23 mouse cellular contexts compared by ENCODE assay signal in genomic region chr13:39010280-39010679, GRCm38 (mm10). TPM values are rescaled to one million over a fixed set of nuclear protein-coding genes. Genes with fewer than 3 reads are reported as not detected.
DNase-seq lines count a peak whose midpoint lies in the region; TF ChIP-seq lines count a peak whose summit lies in the region.
"Had no signal": no experiment of that assay in that cellular context is flagged by ENCODE, and none has a peak within 500 bp of the region (broad histone marks: within the 10 kb centered on the region; RNA-seq: fewer than 3 reads in every experiment).

No protein-coding gene starts in this region.

- H3K79me2 ChIP-seq in MEL (ENCODE audit: control insufficient read depth, insufficient read depth, low read length, poor library complexity), result no peaks in the 10 kb centered on the region

- H3K9ac ChIP-seq in MEL (ENCODE audit: control insufficient read depth, low read depth, low read length, poor library complexity, severe bottlenecking), result no peak overlapping the region
- H3K9ac ChIP-seq: embryonic facial prominence, embryonic 13.5 days; forebrain, embryonic 12.5 days; hindbrain, embryonic 12.5 days; intestine, embryonic 15.5 days had no signal

- H3K9me3 ChIP-seq in MEL (replicated peaks; ENCODE audit: insufficient read depth, low read length), result no peaks in the 10 kb centered on the region
- H3K9me3 ChIP-seq: embryonic facial prominence, embryonic 10.5 days; embryonic facial prominence, embryonic 13.5 days; forebrain, embryonic 12.5 days; hindbrain, embryonic 12.5 days; intestine, embryonic 15.5 days had no signal

- H3K27me3 ChIP-seq in MEL (ENCODE audit: control insufficient read depth in 1 of 2, insufficient read depth in 2 of 2, low read length in 2 of 2), result no peaks in the 10 kb centered on the region
- H3K27me3 ChIP-seq: embryonic facial prominence, embryonic 13.5 days; forebrain, embryonic 12.5 days; hindbrain, embryonic 12.5 days; intestine, embryonic 15.5 days had no signal

- no peak for TF ChIP-seq EP300 in MEL (IDR thresholded peaks at IDR 0.05; ENCODE audit: low read depth in 1 of 2, low read length in 2 of 2)

- TF ChIP-seq RAD21 in MEL (IDR thresholded peaks at IDR 0.05; ENCODE audit: low read depth, low read length), result no peak

- no peak for TF ChIP-seq CTCF in MEL (IDR thresholded peaks at IDR 0.05 in 2 of 3, conservative IDR thresholded peaks at IDR 0.05 in 1 of 3; ENCODE audit: control insufficient read depth in 1 of 3, insufficient read depth in 1 of 3, low read depth in 2 of 3, low read length in 3 of 3, poor library complexity in 1 of 3, severe bottlenecking in 1 of 3)

- peak; percentile 37 for DNase-seq in 3134 (ENCODE audit: extremely low read depth, insufficient read length, low spot score)
- peak; percentile 73 for DNase-seq in 3T3-L1 (ENCODE audit: low read depth, low spot score)
- DNase-seq in MEL (ENCODE audit: low read depth, low spot score), result no peak
- DNase-seq in brain, adult 2 months (ENCODE audit: low read depth, low spot score), result peak; percentile 3
- DNase-seq in cerebellum, adult 9-10 months, result no peak
- DNase-seq in embryo, embryonic 10 days (ENCODE audit: low spot score), result no peak
- no peak for DNase-seq in embryo, embryonic 11 days
- DNase-seq: adrenal gland, adult 8-10 months; adrenal gland, postnatal 36 days; cerebellum, adult 11 months; cerebellum, adult 8-10 months; cerebellum, postnatal 14 days; gastrocnemius, adult 2 months; gastrocnemius, postnatal 14 days; heart, adult 11 months; kidney, adult 11 months; kidney, adult 8-10 months had no signal

- TF ChIP-seq POLR2A in MEL (IDR thresholded peaks at IDR 0.05; ENCODE audit: control insufficient read depth in 1 of 2, insufficient read depth in 1 of 2, low read depth in 1 of 2, low read length in 2 of 2, poor library complexity in 1 of 2), result no peak

- no peaks in the 10 kb centered on the region for H3K4me1 ChIP-seq in MEL (ENCODE audit: control insufficient read depth in 1 of 2, insufficient read depth in 2 of 2, low read length in 2 of 2)
- H3K4me1 ChIP-seq: embryonic facial prominence, embryonic 13.5 days; intestine, embryonic 15.5 days had no signal

- no peak overlapping the region for H3K27ac ChIP-seq in MEL (ENCODE audit: control insufficient read depth, low read depth, low read length)
- H3K27ac ChIP-seq: embryonic facial prominence, embryonic 10.5 days; embryonic facial prominence, embryonic 13.5 days; forebrain, embryonic 12.5 days; gastrocnemius, adult 2 months; hindbrain, embryonic 12.5 days; intestine, embryonic 15.5 days had no signal

- no peaks in the 10 kb centered on the region for H3K36me3 ChIP-seq in MEL (ENCODE audit: control insufficient read depth in 1 of 2, insufficient read depth in 2 of 2, low read length in 2 of 2)
- H3K36me3 ChIP-seq: embryonic facial prominence, embryonic 10.5 days; embryonic facial prominence, embryonic 13.5 days; forebrain, embryonic 12.5 days; hindbrain, embryonic 12.5 days; intestine, embryonic 15.5 days had no signal

- no peak overlapping the region for H3K4me3 ChIP-seq in MEL (ENCODE audit: control insufficient read depth in 1 of 2, insufficient read depth in 1 of 2, low read depth in 2 of 2, low read length in 2 of 2)
- H3K4me3 ChIP-seq: embryonic facial prominence, embryonic 10.5 days; embryonic facial prominence, embryonic 13.5 days; erythroblast, embryonic 14.5 days; forebrain, embryonic 12.5 days; gastrocnemius, adult 2 months; hindbrain, embryonic 12.5 days; intestine, embryonic 15.5 days had no signal

TF ChIP-seq in MEL, 35 proteins besides CTCF, POLR2A, EP300 and RAD21:
- no peak for TF ChIP-seq TBP (IDR thresholded peaks at IDR 0.05; ENCODE audit: low read depth, low read length)
- TF ChIP-seq UBTF (IDR thresholded peaks at IDR 0.05; ENCODE audit: borderline replicate concordance, insufficient read depth, low read depth, low read length), result no peak
- no peak for TF ChIP-seq RCOR1 (IDR thresholded peaks at IDR 0.05; ENCODE audit: low read depth, low read length)
- peak; percentile 48; the same call in 1 of the 2 replicates for TF ChIP-seq USF1 (IDR thresholded peaks at IDR 0.05; ENCODE audit: low read depth, low read length)
- TF ChIP-seq MAX (IDR thresholded peaks at IDR 0.05; ENCODE audit: low read length), result no peak
- TF ChIP-seq HCFC1 (IDR thresholded peaks at IDR 0.05; ENCODE audit: low read depth, low read length), result no peak

RNA-seq across cellular contexts. Expression of gene Slc35b3, which starts 49.6 kb away (rescaled TPM):
- total RNA-seq in MEL (2012; rRNA removed), result 12.0 and 12.4 TPM in 2 replicates
- 10 to 100 TPM in 1 of 2 experiments, not detected in 1; 16.2 TPM for polyA plus RNA-seq in MEL (2012; ENCODE audit: insufficient read depth in 1 of 2, insufficient read length in 2 of 2, low read depth in 1 of 2, low replicate concordance in 2 of 2, missing spikeins in 1 of 2)

Comparison
In these comparisons a context has a peak if more than half of its experiments do, and no peak if none do; other contexts are left out.
1. DNase-seq: peak in 3134 (single experiment), 3T3-L1 (single experiment) and brain, adult 2 months (single experiment); none in MEL (single experiment), cerebellum, adult 9-10 months (single experiment), embryo, embryonic 10 days (single experiment) and embryo, embryonic 11 days (single experiment).